Mouse (Mus musculus): Measurements from ENCODE around the gene Nkx2-5.

DNA sequence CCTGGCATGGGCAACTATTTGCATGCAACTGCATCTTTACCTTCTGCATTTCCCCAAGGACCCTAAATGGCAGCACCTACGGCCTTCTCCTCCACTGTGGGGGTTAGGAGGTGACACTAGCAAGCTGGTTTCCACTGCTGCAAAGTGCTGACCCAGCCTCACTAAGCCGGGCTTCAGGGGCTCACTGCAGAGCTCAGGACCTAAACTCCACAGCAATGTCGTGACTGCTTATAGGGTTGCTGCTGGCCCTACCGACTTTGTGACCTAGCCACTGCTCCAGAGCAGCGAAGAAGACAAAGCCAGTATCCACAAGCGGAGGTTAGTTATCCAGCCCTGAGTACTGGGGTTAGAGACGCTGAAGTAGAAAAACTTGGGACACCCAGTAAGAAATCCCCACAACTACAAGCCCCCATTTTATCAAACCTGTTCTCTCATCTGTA is 7.2 kb downstream of the Nkx2-5 start:
- TF ChIP-seq POLR2A (IDR thresholded peaks at IDR 0.05; ENCODE audit: insufficient read depth, low read depth, low read length), result no peak
- TF ChIP-seq CTCF (IDR thresholded peaks at IDR 0.05), result no peak
- no peak for TF ChIP-seq EP300 (IDR thresholded peaks at IDR 0.05; ENCODE audit: insufficient read depth, low read depth, low read length)
